Mouse (Mus musculus) layer of hippocampus, adult 18-20 months (tissue): ENCODE results near the gene Gdpd3. TPM values are rescaled to one million over a fixed set of nuclear protein-coding genes. Genes with fewer than 3 reads are reported as not detected.
A peak's percentile ranks its signal among the peaks of the same experiment; 100 is the strongest.

ENCODE experiments used
- DNase-seq, 2 experiments: peaks; one replicate each; pipeline ENCODE4 v3.0.0; 2022; ENCODE audit warnings: low spot score in 2 of 2
- total RNA-seq, 2 experiments: library from RNA; stranded (reverse); gene quantifications; 2 replicates each; pipeline ENCODE4 v1.2.3; 2021

Gdpd3 gene
- total RNA-seq, 2 experiments from 2014 or later: 2.2 to 4.6 TPM

GRCm38 (mm10) chr7:126802134-126802889 is 36.2 kb downstream of the Gdpd3 start:
- DNase-seq: no peak

DNA sequence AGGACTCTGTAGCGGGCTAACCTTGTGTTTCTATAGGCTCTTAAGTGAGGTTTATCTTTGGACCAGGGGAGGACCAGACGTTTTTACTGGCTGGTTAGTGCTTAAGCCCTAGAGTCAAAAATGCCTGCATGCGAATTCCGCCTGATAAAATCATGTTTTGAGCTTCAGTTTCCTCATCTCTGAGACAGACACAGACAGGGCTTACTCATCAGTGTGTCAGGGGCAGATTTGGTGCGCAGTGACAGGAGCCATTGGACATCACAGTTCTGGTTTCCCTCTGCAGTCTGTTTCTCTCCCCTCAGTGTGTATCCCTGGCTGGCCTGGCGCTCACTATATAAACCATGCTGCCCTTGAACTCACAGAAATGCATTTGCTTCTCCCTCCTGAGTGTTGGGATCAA is 37.0 kb downstream of the Gdpd3 start:
- no peak for DNase-seq

- no peak for DNase-seq
Measured at GRCm38 (mm10) chr7:126803751-126804150, 37.6 kb downstream of the Gdpd3 start.

GRCm38 (mm10) chr7:126806956-126807355 is 40.8 kb downstream of the Gdpd3 start:
- DNase-seq: no peak

DNA sequence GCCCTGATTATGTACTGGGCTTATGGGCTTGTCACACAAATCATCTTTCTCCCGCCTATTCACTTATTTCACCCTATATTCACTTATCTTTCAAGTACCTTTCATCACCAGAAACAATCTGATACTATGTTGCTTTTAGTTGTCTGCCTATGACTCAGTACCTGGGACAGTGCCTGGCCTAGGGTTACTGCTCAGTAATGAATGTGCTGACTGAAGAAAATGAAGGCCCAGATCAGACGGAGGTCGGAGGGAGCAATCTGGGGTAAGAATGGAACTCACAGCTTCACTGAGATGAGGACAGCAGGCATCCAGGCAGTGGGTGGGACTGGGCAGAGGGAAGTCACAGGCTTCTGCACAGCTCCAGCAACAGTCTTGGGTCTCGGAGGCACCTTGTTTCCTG is 41.3 kb downstream of the Gdpd3 start:
- DNase-seq: no peak

GRCm38 (mm10) chr7:126808703-126809455 is 42.7 kb downstream of the Gdpd3 start:
- DNase-seq: peak; percentile 90 to 95

DNA sequence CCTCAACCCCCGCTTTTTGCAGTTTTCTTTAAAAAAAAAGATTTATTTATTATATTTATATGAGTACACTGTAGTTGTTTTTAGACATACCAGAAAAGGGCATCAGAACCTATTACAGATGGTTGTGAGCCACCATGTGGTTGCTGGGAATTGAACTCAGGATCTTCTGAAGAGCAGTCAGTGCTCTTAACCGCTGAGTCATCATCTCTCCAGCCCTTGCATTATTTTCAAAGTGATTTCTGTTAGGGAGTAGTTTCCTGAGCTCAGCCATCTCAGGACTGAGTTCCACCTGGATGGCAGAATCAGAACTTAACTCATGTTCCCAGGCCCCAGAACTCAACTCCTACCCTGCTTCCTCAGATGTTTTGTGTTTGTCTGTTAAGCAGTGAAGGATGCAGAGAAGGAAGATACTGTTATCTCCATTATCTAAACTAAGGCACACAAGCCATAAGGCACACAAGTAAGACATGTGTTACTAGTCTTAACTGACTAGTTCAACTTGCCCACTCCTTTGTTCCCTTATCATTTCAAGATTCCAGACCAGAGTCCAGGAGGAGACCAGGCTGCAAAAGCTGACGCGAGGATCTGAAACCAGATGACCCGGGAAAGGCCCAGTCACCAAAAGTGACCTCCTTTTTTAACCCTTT is 43.7 kb downstream of the Gdpd3 start:
- no peak for DNase-seq

- no peak for DNase-seq
Measured at GRCm38 (mm10) chr7:126815726-126816222, 49.6 kb downstream of the Gdpd3 start.

DNA sequence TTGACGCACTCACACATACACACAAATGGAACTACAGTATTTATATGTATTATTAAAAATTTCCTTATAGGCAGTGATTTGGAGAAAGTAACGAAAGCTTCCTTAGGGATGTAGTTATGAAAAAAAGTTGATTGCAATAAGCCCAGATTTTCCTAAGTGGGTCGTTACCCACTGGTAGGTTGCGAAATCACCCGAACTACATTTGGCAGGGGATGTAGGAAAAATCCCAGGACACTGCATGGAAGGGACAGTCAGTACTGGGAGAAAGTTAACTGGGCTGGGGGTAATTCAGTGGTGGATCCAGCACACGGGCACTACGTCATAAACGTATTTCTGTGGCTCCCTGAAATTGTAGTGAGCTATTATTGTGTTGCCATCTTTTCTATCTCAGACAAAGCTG is 50.4 kb downstream of the Gdpd3 start:
- DNase-seq: no peak

- DNase-seq: no peak
Measured at GRCm38 (mm10) chr7:126817595-126817994, 51.5 kb downstream of the Gdpd3 start.

- DNase-seq: no peak
Measured at GRCm38 (mm10) chr7:126818818-126819217, 52.7 kb downstream of the Gdpd3 start.

- peak; percentile 56 to 85 for DNase-seq
Measured at GRCm38 (mm10) chr7:126821835-126822511, 55.8 kb downstream of the Gdpd3 start.

GRCm38 (mm10) chr7:126822741-126823140 is 56.6 kb downstream of the Gdpd3 start:
- DNase-seq: no peak

- DNase-seq: no peak
Measured at GRCm38 (mm10) chr7:126823202-126823711, 57.1 kb downstream of the Gdpd3 start.

DNA sequence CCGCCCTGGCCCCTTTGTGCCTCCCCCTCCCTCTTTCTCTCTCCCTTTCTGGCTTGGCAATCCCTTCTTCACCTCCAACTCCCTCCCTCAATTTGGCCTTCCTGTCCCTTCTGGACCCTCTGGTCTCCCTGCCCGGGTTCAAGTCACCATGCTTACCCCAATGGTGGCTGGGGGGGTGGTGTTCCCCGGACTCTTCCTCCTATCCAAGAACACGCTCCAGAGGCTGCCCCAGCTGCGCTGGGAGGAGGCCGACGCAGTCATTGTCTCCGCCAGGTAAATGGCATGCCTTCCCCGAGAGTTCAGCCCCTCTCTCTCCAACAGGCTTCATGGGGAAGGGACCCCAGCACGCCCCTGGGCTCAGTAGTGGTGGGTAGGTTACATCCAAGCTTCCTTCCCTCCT is 57.8 kb downstream of the Gdpd3 start:
- DNase-seq: no peak

Other genes starting within 250 kb of the Gdpd3 start
- 100 to 1,000 TPM; 180 to 184 TPM for gene Eif3c, start 199.9 kb upstream of the Gdpd3 start, total RNA-seq
- gene Apobr, start 181.4 kb upstream of the Gdpd3 start, total RNA-seq: under 1 TPM; 0.62 to 0.94 TPM
- 10 to 100 TPM; 27.5 to 32.1 TPM for gene Cln3, start 180.5 kb upstream of the Gdpd3 start, total RNA-seq
- not detected for gene Il27, start 171.4 kb upstream of the Gdpd3 start, total RNA-seq
- gene Nupr1, start 135.5 kb upstream of the Gdpd3 start, total RNA-seq: 1 to 10 TPM; 6.8 to 8.8 TPM
- gene Sgf29, start 117.0 kb upstream of the Gdpd3 start, total RNA-seq: 10 to 100 TPM; 26.1 to 33.5 TPM
- gene Sult1a1, start 89.9 kb upstream of the Gdpd3 start, total RNA-seq: 10 to 100 TPM in 1 of 2 experiments, 1 to 10 TPM in 1; 9.5 to 11.6 TPM
- 100 to 1,000 TPM; 105 to 106 TPM for gene Bola2, start 70.9 kb upstream of the Gdpd3 start, total RNA-seq
- 10 to 100 TPM; 17.3 to 17.4 TPM for gene Slx1b, start 70.5 kb upstream of the Gdpd3 start, total RNA-seq
- 100 to 1,000 TPM; 121 to 122 TPM for gene Coro1a, start 58.5 kb upstream of the Gdpd3 start, total RNA-seq
- 100 to 1,000 TPM; 174 to 194 TPM for gene Mapk3, start 6.7 kb upstream of the Gdpd3 start, total RNA-seq
- gene Ypel3, start 10.6 kb downstream of the Gdpd3 start, total RNA-seq: 100 to 1,000 TPM; 286 to 300 TPM
- gene Tbx6, start 15.1 kb downstream of the Gdpd3 start, total RNA-seq: under 1 TPM; 0.56 to 0.64 TPM
- gene Ppp4c, start 26.2 kb downstream of the Gdpd3 start, total RNA-seq: 10 to 100 TPM; 48.9 to 54.5 TPM
- 10 to 100 TPM; 62.4 to 68.1 TPM for gene Fam57b, start 31.3 kb downstream of the Gdpd3 start, total RNA-seq
- not detected for gene 4930451I11Rik, start 65.3 kb downstream of the Gdpd3 start, total RNA-seq
- gene Doc2a, start 81.1 kb downstream of the Gdpd3 start, total RNA-seq: 10 to 100 TPM; 15.8 to 18.5 TPM
- 10 to 100 TPM; 25.8 to 30.9 TPM for gene Hirip3, start 95.6 kb downstream of the Gdpd3 start, total RNA-seq
- gene Ino80e, start 96.0 kb downstream of the Gdpd3 start, total RNA-seq: 10 to 100 TPM; 48.4 to 55.6 TPM
- 100 to 1,000 TPM; 156 to 160 TPM for gene Taok2, start 118.4 kb downstream of the Gdpd3 start, total RNA-seq
- gene Tmem219, start 156.6 kb downstream of the Gdpd3 start, total RNA-seq: 10 to 100 TPM; 18.4 to 23.1 TPM
- 100 to 1,000 TPM; 192 to 198 TPM for gene Kctd13, start 162.5 kb downstream of the Gdpd3 start, total RNA-seq
- 10 to 100 TPM; 33.3 to 33.7 TPM for gene Asphd1, start 183.2 kb downstream of the Gdpd3 start, total RNA-seq
- gene Sez6l2, start 184.2 kb downstream of the Gdpd3 start, total RNA-seq: 100 to 1,000 TPM; 475 to 503 TPM
- 100 to 1,000 TPM; 164 to 166 TPM for gene Cdipt, start 209.6 kb downstream of the Gdpd3 start, total RNA-seq
- gene Cdiptos, start 209.8 kb downstream of the Gdpd3 start, total RNA-seq: not detected
- 10 to 100 TPM in 1 of 2 experiments, 1 to 10 TPM in 1; 8.5 to 10.0 TPM for gene Mvp, start 248.3 kb downstream of the Gdpd3 start, total RNA-seq